Mouse (Mus musculus): ENCODE data around the gene Maats1.

Maats1 gene

GRCm38 (mm10) chr16:38370633-38371374 is 28.9 kb upstream of the Maats1 start:
- DNase-seq (ENCODE audit: low spot score): no peak

DNA sequence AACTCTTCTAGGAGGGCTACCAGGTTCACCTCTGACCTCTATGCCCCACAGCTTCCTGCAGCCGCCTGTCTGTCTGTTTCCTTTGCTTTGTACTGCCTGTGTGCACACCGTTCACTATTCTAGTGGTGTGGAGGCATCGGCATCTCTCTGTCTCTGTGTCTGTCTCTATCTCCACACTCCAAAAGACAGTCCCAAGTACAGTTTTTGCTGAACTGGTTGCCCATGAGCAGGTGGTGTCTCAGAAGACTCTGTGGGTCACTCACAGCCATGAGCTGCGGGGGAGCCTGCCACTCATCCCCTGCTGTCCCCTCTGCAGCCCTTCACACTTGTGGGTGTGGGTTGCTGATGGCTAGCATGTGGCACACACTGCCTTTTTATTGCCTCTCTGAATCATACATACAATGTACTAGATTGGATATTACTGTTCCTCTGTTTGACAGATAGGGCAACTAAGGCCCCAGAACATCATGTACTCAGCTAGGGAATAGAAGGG is 28.1 kb upstream of the Maats1 start:
- no peak for DNase-seq (ENCODE audit: low spot score)

DNA sequence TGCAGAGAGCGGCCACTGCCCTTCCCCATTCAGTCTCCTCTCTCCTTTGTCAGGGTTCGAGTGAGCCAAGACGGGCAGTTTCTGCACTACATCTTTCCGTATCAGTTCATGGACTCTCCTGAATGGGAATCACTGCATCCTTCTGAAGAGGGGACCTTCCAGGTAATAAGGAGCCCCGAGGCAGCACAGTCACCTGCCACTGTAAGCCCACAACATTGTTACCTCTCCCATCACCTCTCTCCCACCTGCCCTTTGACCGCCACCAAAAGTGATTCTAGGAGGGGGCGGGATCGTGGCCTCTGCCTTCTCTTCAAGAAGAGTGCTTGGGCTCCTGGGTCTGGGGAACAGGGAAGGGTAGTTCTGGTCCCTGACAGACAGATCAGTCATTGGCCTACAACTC is 27.5 kb upstream of the Maats1 start:
- no peak for DNase-seq (ENCODE audit: low spot score)

DNA sequence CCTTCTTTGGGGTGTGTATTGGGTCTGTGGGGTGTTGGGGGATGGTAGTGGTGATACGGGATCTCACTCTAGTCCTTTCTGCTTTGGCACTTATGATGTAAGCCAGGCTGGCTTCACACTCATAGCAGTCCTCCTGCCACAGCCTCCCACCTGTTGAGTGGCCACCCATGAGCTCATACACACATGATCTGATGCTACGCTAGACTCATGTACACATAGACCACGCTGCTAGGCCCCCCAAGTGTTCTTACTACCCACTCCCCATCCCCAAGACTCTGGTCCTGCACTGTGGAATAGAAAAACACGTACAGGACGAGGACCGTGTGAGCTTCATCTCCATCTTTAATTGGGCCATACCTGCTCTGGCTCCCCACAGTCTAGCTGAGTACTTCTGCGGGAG is 27.1 kb upstream of the Maats1 start:
- no peak for DNase-seq (ENCODE audit: low spot score)

- DNase-seq (ENCODE audit: low spot score): no peak
Observed at GRCm38 (mm10) chr16:38368336-38368735, 26.4 kb upstream of the Maats1 start.

DNA sequence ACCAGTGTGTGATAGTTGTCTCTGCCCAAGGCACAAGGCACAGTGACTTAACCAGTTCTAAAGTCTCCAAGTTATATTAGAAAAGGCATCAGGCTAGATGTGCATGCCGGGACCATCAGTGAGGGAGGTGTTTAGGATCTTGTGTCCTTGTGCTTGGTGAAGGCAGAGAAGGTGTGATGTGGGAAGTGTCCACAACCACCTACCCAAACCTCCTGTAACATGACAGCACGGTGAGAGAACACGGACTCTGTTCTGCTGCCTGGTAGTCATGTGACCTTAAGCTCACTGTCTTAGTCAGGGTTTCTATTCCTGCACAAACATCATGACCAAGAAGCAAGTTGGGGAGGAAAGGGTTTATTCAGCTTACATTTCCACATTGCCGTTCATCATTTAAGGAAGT is 24.3 kb upstream of the Maats1 start:
- DNase-seq (ENCODE audit: low spot score): no peak

- no peak for DNase-seq (ENCODE audit: low spot score)
Observed at GRCm38 (mm10) chr16:38365390-38365789, 23.4 kb upstream of the Maats1 start.

- DNase-seq (ENCODE audit: low spot score): no peak
Observed at GRCm38 (mm10) chr16:38363657-38364056, 21.7 kb upstream of the Maats1 start.

DNA sequence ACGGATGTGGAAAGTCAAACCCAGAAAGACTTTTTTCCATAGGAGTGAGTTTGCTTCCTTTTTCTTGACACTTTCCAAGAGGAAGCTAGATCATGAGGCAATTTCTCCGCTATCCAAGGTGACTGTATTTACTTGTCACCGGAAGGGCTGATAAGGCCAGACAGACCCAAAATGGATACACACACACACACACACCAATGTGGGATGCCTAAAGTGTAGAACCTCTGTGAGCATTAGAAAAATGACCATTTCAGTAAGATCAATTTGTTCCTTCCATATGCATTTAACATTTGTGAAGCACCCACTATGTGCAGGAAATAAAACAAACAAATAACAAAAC is 21.3 kb upstream of the Maats1 start:
- no peak for DNase-seq (ENCODE audit: low spot score)

DNA sequence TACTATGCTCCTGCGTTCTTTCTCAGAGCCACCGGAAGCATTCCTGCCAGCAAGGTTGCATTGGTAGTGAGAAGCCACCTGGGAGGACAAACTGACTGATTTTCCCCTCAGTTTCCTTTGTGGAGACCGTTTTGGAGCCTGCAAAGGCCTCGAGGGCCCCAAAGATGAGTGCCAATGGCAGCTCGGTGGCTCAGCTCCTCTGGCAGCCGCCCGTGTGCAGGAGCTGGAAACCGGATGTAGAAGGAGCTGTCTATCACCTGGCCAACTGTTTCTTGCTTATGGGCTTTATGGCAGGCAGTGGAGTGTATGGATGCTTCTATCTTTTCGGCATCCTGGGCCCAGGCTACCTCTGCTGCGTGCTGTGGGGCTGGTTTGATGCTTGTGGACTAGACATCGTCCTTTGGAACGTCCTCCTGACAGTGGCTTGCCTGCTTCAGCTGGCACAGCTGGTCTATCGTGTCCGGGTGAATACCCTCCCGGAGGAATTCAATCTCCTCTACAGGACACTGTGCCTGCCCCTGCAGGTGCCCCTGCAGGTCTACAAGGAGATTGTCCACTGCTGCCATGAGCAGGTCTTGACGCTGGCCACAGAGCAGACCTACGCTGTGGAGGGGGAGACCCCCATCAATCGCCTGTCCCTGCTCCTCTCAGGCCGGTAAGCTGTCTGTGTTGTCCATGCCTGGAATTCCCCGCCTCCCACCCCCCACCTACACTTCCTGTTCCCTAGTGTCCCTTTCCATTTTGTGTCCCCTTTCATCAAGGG is 20.7 kb upstream of the Maats1 start:
- no peak for DNase-seq (ENCODE audit: low spot score)

DNA sequence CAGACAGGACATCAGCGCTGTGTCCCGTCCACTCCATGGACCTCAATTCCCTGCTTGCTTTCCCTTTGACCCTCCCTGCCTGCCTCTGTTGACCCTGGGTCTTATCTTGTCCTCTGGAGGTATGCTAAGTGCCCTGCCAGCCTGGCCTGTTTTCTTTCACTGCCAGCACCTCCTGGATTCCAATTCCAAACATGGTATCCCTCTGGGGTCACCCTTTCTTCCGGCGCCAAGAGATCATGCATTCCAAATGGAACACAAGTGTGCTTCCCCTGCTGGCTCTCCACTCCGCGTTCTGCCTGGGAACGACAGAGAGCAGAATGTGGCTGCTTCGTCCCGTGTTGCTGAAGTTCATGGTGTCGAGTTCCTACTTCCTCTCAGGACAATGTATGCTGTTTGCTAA is 20.0 kb upstream of the Maats1 start, which contains the start of gene Popdc2:
Popdc2 (plus strand) TSS at position 277 of the 400 bp plus-strand sequence.
- DNase-seq (ENCODE audit: low spot score): no peak

- no peak for DNase-seq (ENCODE audit: low spot score)
Observed at GRCm38 (mm10) chr16:38360317-38360716, 18.4 kb upstream of the Maats1 start.

DNA sequence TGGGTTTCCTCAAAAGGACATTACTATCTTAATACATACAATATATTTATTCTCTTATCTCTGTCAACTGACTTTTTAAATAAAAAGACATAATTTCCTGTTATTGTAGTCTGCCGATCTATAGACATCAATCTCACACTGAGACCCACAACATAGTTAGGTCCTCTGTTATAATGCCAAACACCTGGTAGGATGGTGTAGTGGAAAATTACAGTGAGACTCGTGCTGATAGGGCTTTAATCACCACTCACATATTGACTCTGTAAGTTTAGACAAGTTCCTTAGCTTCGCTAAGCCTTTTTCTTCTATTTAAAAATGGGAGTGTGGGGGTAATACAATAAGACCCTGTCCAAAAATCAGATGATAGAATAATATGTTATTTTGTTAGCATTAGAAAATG is 17.9 kb upstream of the Maats1 start:
- DNase-seq (ENCODE audit: low spot score): no peak

- no peak for DNase-seq (ENCODE audit: low spot score)
Observed at GRCm38 (mm10) chr16:38359241-38359640, 17.3 kb upstream of the Maats1 start.

GRCm38 (mm10) chr16:38358256-38358812 is 16.4 kb upstream of the Maats1 start:
- DNase-seq (ENCODE audit: low spot score): no peak

DNA sequence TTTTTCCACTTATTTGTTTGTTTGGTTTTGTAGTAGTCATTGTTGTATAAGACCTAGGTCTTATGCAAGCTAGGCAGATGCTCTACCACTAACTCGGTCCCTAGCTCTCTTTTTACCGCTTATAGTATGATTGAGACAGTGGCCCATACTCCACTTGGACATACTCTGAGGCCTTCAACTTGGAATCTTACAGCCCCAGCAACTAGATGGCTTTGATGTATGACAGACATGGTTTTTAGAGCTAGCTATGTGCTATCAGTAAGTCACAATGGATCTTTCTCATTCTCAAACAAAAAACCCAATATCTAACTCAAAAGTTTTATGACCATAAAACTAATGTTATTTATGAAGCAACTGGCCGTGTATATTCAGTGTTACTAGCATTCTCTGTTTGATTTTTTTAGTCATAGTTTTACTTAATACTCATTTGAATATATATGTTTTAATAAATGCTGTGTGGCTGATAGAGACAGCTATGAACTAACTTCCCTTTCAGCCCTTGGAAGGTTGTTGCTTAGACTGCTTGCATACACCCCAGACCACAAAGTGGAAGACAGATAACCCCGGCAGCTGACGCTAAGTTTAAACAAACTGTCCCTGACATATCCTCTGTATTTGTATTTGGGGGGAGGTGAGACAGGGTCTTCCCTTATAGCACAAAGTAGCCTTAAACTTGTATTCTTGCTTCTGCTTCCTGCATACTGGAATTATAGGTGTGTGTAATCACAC is 12.4 kb upstream of the Maats1 start:
- DNase-seq (ENCODE audit: low spot score): no peak

GRCm38 (mm10) chr16:38353642-38354041 is 11.7 kb upstream of the Maats1 start:
- no peak for DNase-seq (ENCODE audit: low spot score)

DNA sequence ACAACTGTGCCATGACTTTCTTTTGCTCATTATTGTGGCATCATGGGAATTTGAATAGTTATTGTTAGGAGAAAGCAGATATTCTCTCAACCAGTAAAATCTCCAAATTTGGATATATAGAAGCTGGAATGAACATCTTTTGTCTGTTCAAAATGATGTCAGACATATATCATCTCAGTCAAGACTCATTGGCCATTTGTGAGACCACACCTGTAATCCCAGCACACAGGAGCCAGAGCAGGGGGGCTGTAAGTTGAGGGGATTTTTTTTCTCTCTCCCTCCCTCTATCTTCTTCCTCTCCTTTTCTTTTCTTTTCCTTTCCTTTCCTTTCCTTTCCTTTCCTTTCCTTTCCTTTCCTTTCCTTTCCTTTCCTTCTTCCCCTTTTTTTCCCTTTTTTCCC is 10.9 kb upstream of the Maats1 start:
- no peak for DNase-seq (ENCODE audit: low spot score)

- no peak for DNase-seq (ENCODE audit: low spot score)
Observed at GRCm38 (mm10) chr16:38352031-38352430, 10.1 kb upstream of the Maats1 start.

DNA sequence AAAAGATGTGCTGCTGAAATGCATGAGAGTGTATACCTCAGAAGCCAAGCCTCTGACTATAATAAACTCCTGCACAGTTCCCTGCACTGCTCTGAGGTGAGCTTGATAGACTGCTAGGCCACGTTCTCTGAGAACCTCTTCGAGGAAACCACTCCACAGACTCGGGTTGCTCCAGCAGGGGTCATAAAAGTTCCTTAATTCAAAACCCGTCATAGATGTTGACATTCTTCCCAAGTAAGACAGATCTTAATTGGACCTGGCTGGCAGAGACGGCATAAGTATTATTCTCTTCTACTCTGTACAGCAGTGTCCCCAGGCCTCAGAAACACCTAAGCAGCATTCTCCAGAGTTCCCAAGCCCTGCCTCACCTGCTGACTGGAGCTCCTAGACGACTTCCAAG is 9.0 kb upstream of the Maats1 start:
- DNase-seq (ENCODE audit: low spot score): no peak

GRCm38 (mm10) chr16:38350361-38350855 is 8.5 kb upstream of the Maats1 start:
- DNase-seq (ENCODE audit: low spot score): no peak

DNA sequence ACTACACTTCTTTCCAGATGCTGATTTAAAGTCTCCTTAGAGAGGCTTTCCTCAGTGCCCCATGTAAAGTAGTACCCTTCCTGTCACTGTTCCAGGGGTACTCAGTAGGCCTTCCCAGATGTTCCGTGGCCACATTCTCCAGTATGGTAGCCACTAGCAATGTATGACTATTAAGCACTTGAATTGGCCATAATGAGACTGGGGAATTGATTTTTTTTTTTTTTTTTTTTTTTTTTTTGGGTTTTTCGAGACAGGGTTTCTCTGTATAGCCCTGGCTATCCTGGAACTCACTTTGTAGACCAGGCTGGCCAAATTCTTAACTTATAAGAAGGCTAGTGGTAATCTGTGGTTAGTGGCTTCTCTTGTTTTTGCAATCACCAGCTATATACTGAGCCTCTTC is 7.9 kb upstream of the Maats1 start:
- DNase-seq (ENCODE audit: low spot score): no peak

Measured in T-cell, adult 2 months (primary cell).